Mouse (Mus musculus) MEL (cell line): ENCODE measurements around the gene Itk.

ENCODE experiments used
- CTCF ChIP-seq, 3 experiments: IDR thresholded peaks in 2 of 3; conservative IDR thresholded peaks in 1 of 3; 2 replicates each; pipeline ENCODE4 v1.5.1; 2011 to 2012; ENCODE audit warnings: low read length in 3 of 3, low read depth in 2 of 3, mild to moderate bottlenecking in 2 of 3, improper control_type of control experiment in 1 of 3, inconsistent platforms in 1 of 3, mixed read lengths in 1 of 3, moderate library complexity in 1 of 3; ENCODE audit not compliant: control insufficient read depth in 1 of 3, insufficient read depth in 1 of 3, poor library complexity in 1 of 3, severe bottlenecking in 1 of 3
- EP300 ChIP-seq, 2 experiments: IDR thresholded peaks; 2 replicates each; pipeline ENCODE4 v1.6.1; 2011; ENCODE audit warnings: improper control_type of control experiment in 2 of 2, low read length in 2 of 2, low read depth in 1 of 2, mild to moderate bottlenecking in 1 of 2
- GABPA ChIP-seq: IDR thresholded peaks from 2 replicates; pipeline ENCODE4 v1.6.1; 2012; ENCODE audit warnings: low read depth, mild to moderate bottlenecking, inconsistent platforms, low read length, improper control_type of control experiment, moderate library complexity
- GATA1 ChIP-seq: IDR thresholded peaks from 2 replicates; pipeline ENCODE4 v1.6.1; 2011; ENCODE audit warnings: low read depth, low read length, improper control_type of control experiment
- JUND ChIP-seq: IDR thresholded peaks from 2 replicates; pipeline ENCODE4 v1.6.1; 2011; ENCODE audit warnings: low read depth, mild to moderate bottlenecking, improper control_type of control experiment, low read length
- POLR2A ChIP-seq, 2 experiments: IDR thresholded peaks; 2 replicates each; pipeline ENCODE4 v1.6.1; 2011 to 2012; ENCODE audit warnings: low read length in 2 of 2, mild to moderate bottlenecking in 2 of 2, control low read depth in 1 of 2, improper control_type of control experiment in 1 of 2, low read depth in 1 of 2, moderate library complexity in 1 of 2; ENCODE audit not compliant: control insufficient read depth in 1 of 2, insufficient read depth in 1 of 2, poor library complexity in 1 of 2
- ZKSCAN1 ChIP-seq: IDR thresholded peaks from 2 replicates; pipeline ENCODE4 v1.6.1; 2012; ENCODE audit warnings: low read depth, mild to moderate bottlenecking, inconsistent platforms, low read length, improper control_type of control experiment, moderate library complexity
- ZNF384 ChIP-seq: IDR thresholded peaks from 2 replicates; pipeline ENCODE4 v1.6.1; 2012; ENCODE audit warnings: low read depth, mild to moderate bottlenecking, inconsistent platforms, low read length, improper control_type of control experiment

GRCm38 (mm10) chr11:46348416-46348815, 40.9 kb downstream of the Itk start:
- TF ChIP-seq CTCF (IDR thresholded peaks at IDR 0.05 in 2 of 3, conservative IDR thresholded peaks at IDR 0.05 in 1 of 3; ENCODE audit: control insufficient read depth in 1 of 3, insufficient read depth in 1 of 3, low read depth in 2 of 3, low read length in 3 of 3, poor library complexity in 1 of 3, severe bottlenecking in 1 of 3) (no peak), JUND (no peak), POLR2A (IDR thresholded peaks at IDR 0.05; ENCODE audit: control insufficient read depth in 1 of 2, insufficient read depth in 1 of 2, low read depth in 1 of 2, low read length in 2 of 2, poor library complexity in 1 of 2) (no peak), ZNF384 (no peak), ZKSCAN1 (no peak), EP300 (IDR thresholded peaks at IDR 0.05; ENCODE audit: low read depth in 1 of 2, low read length in 2 of 2) (no peak), GATA1 (no peak), GABPA (no peak)
